Mouse (Mus musculus): ENCODE measurements around the gene Fbxo17. TPM values are rescaled to one million over a fixed set of nuclear protein-coding genes. Genes with fewer than 3 reads are reported as not detected.

Fbxo17 gene
- total and polyA plus RNA-seq, 3 experiments, result 0.25 to 0.26 TPM; not detected in 1

- TF ChIP-seq GABPA (IDR thresholded peaks at IDR 0.05; ENCODE audit: insufficient replicate concordance, low read depth, low read length) (no peak), RCOR1 (conservative IDR thresholded peaks at IDR 0.05; ENCODE audit: low read depth, low read length) (no peak), UBTF (IDR thresholded peaks at IDR 0.05; ENCODE audit: low read depth, low read length) (no peak), BHLHE40 (IDR thresholded peaks at IDR 0.05; ENCODE audit: low read depth, low read length) (no peak), CHD1 (IDR thresholded peaks at IDR 0.05; ENCODE audit: low read depth, low read length) (no peak), JUN (IDR thresholded peaks at IDR 0.05; ENCODE audit: insufficient read depth, low read depth, low read length) (no peak)
- Histone ChIP-seq H3K4me3 (replicated peaks in 1 of 3; ENCODE audit: low read depth in 2 of 3, low read length in 2 of 3, poor library complexity in 1 of 3) (no peak overlapping the region), H3K79me2 (replicated peaks; ENCODE audit: control insufficient read depth, extremely low read depth, insufficient read depth, poor library complexity, severe bottlenecking) (no peaks in the 10 kb centered on the region), H3K4me2 (ENCODE audit: insufficient read depth, low read depth, poor library complexity, severe bottlenecking) (no peak overlapping the region), H3K4me1 (ENCODE audit: control insufficient read depth in 1 of 2, insufficient read depth in 2 of 2) (no peaks in the 10 kb centered on the region; a peak in 1 of 4 replicates), H3K27ac (ENCODE audit: insufficient read depth, low read depth) (no peak overlapping the region), H3K9me3 (replicated peaks; ENCODE audit: low read length) (peaks cover 13% of the 10 kb centered on the region), H3K36me3 (replicated peaks in 1 of 2; ENCODE audit: control insufficient read depth in 1 of 2, insufficient read depth in 1 of 2, low read length in 1 of 2) (no peaks in the 10 kb centered on the region), H3K9ac (ENCODE audit: insufficient read depth, low read depth) (no peak overlapping the region), H3K27me3 (replicated peaks) (peaks cover 2% of the 10 kb centered on the region)
- DNase-seq (ENCODE audit: extremely low read depth), result no peak
- dilution Hi-C loops (cut with MboI; ENCODE audit: extremely low pct_ligation_motif_present, extremely low pct_unique_long_range_greater_than_20kb, low sequenced_read_pairs), result no loop called here
- in situ Hi-C loops (cut with MboI; ENCODE audit: low pct_ligation_motif_present, low pct_unique_long_range_greater_than_20kb, low sequenced_read_pairs), result no loop called here
Measured at GRCm38 (mm10) chr7:28694966-28695511, 21.6 kb upstream of the Fbxo17 start.

- in situ Hi-C loops (cut with MboI; ENCODE audit: low pct_ligation_motif_present, low pct_unique_long_range_greater_than_20kb, low sequenced_read_pairs), result no loop called here
- no peaks in the 10 kb centered on the region for H3K27me3 ChIP-seq (replicated peaks)
- DNase-seq (ENCODE audit: extremely low read depth), result no peak
- dilution Hi-C loops (cut with MboI; ENCODE audit: extremely low pct_ligation_motif_present, extremely low pct_unique_long_range_greater_than_20kb, low sequenced_read_pairs), result no loop called here
- H3K4me2 ChIP-seq (ENCODE audit: insufficient read depth, low read depth, poor library complexity, severe bottlenecking), result no peak overlapping the region
- no peak overlapping the region for H3K27ac ChIP-seq (ENCODE audit: insufficient read depth, low read depth)
- no peaks in the 10 kb centered on the region for H3K79me2 ChIP-seq (replicated peaks; ENCODE audit: control insufficient read depth, extremely low read depth, insufficient read depth, poor library complexity, severe bottlenecking)
- H3K36me3 ChIP-seq (replicated peaks in 1 of 2; ENCODE audit: control insufficient read depth in 1 of 2, insufficient read depth in 1 of 2, low read length in 1 of 2), result no peaks in the 10 kb centered on the region
- no peak overlapping the region for H3K4me3 ChIP-seq (replicated peaks in 1 of 3; ENCODE audit: low read depth in 2 of 3, low read length in 2 of 3, poor library complexity in 1 of 3)
- no peak overlapping the region for H3K9ac ChIP-seq (ENCODE audit: insufficient read depth, low read depth)
- TF ChIP-seq CHD2 (IDR thresholded peaks at IDR 0.05; ENCODE audit: low read length) (no peak), ZC3H11A (IDR thresholded peaks at IDR 0.05; ENCODE audit: low read depth, low read length) (no peak), IRF4 (IDR thresholded peaks at IDR 0.05; ENCODE audit: low read depth, low read length) (no peak), RCOR1 (conservative IDR thresholded peaks at IDR 0.05; ENCODE audit: low read depth, low read length) (no peak), MAZ (IDR thresholded peaks at IDR 0.05; ENCODE audit: low read depth, low read length) (no peak), MXI1 (IDR thresholded peaks at IDR 0.05; ENCODE audit: low read depth, low read length) (no peak)
- H3K4me1 ChIP-seq (ENCODE audit: control insufficient read depth in 1 of 2, insufficient read depth in 2 of 2), result no peaks in the 10 kb centered on the region; a peak in 1 of 4 replicates
- H3K9me3 ChIP-seq (replicated peaks; ENCODE audit: low read length), result peaks cover 16% of the 10 kb centered on the region
Measured at GRCm38 (mm10) chr7:28697277-28697676, 19.3 kb upstream of the Fbxo17 start.

- H3K9me3 ChIP-seq (replicated peaks; ENCODE audit: low read length), result peaks cover 3% of the 10 kb centered on the region
- dilution Hi-C loops (cut with MboI; ENCODE audit: extremely low pct_ligation_motif_present, extremely low pct_unique_long_range_greater_than_20kb, low sequenced_read_pairs) (no loop called here), in situ Hi-C loops (cut with MboI; ENCODE audit: low pct_ligation_motif_present, low pct_unique_long_range_greater_than_20kb, low sequenced_read_pairs) (no loop called here)
- no peak overlapping the region for H3K4me3 ChIP-seq (replicated peaks in 1 of 3; ENCODE audit: low read depth in 2 of 3, low read length in 2 of 3, poor library complexity in 1 of 3)
- DNase-seq (ENCODE audit: extremely low read depth), result no peak
- no peak overlapping the region for H3K9ac ChIP-seq (ENCODE audit: insufficient read depth, low read depth)
- H3K27ac ChIP-seq (ENCODE audit: insufficient read depth, low read depth), result no peak overlapping the region
- H3K4me1 ChIP-seq (ENCODE audit: control insufficient read depth in 1 of 2, insufficient read depth in 2 of 2), result peaks cover 0 to 4% of the 10 kb centered on the region in 2 experiments; a peak in 1 of 4 replicates
- TF ChIP-seq BHLHE40 (IDR thresholded peaks at IDR 0.05; ENCODE audit: low read depth, low read length), result no peak
- no peak for TF ChIP-seq TBP (conservative IDR thresholded peaks at IDR 0.05; ENCODE audit: low read depth, low read length)
- no peak for TF ChIP-seq KAT2A (IDR thresholded peaks at IDR 0.05; ENCODE audit: insufficient replicate concordance, low read length)
- TF ChIP-seq JUN (IDR thresholded peaks at IDR 0.05; ENCODE audit: insufficient read depth, low read depth, low read length), result no peak
- no peak for TF ChIP-seq RAD21 (IDR thresholded peaks at IDR 0.05; ENCODE audit: low read depth, low read length)
- no peak for TF ChIP-seq ETS1 (conservative IDR thresholded peaks at IDR 0.05; ENCODE audit: low read depth, low read length)
- no peak for TF ChIP-seq MAZ (IDR thresholded peaks at IDR 0.05; ENCODE audit: low read depth, low read length)
- no peak for TF ChIP-seq USF2 (conservative IDR thresholded peaks at IDR 0.05; ENCODE audit: low read depth, low read length)
- TF ChIP-seq CHD2 (IDR thresholded peaks at IDR 0.05; ENCODE audit: low read length), result no peak
- no peak for TF ChIP-seq POLR2A (IDR thresholded peaks at IDR 0.05; ENCODE audit: low read depth, low read length)
- TF ChIP-seq TCF12 (IDR thresholded peaks at IDR 0.05; ENCODE audit: low read depth, low read length), result no peak
- no peak for TF ChIP-seq MXI1 (IDR thresholded peaks at IDR 0.05; ENCODE audit: low read depth, low read length)
- no peak for TF ChIP-seq UBTF (IDR thresholded peaks at IDR 0.05; ENCODE audit: low read depth, low read length)
- no peak for TF ChIP-seq NELFE (IDR thresholded peaks at IDR 0.05; ENCODE audit: low read depth, low read length)
- TF ChIP-seq IRF4 (IDR thresholded peaks at IDR 0.05; ENCODE audit: low read depth, low read length), result no peak
- no peak for TF ChIP-seq ZKSCAN1 (IDR thresholded peaks at IDR 0.05; ENCODE audit: borderline replicate concordance, low read depth, low read length)
- no peak for TF ChIP-seq CHD1 (IDR thresholded peaks at IDR 0.05; ENCODE audit: low read depth, low read length)
- TF ChIP-seq HCFC1 (IDR thresholded peaks at IDR 0.05; ENCODE audit: low read depth, low read length), result no peak
- no peak for TF ChIP-seq POLR2AphosphoS2 (IDR thresholded peaks at IDR 0.05; ENCODE audit: low read depth, low read length)
- TF ChIP-seq MYC (IDR thresholded peaks at IDR 0.05; ENCODE audit: low read depth, low read length), result no peak
- no peaks in the 10 kb centered on the region for H3K27me3 ChIP-seq (replicated peaks)
- no peaks in the 10 kb centered on the region for H3K79me2 ChIP-seq (replicated peaks; ENCODE audit: control insufficient read depth, extremely low read depth, insufficient read depth, poor library complexity, severe bottlenecking)
- no peaks in the 10 kb centered on the region for H3K36me3 ChIP-seq (replicated peaks in 1 of 2; ENCODE audit: control insufficient read depth in 1 of 2, insufficient read depth in 1 of 2, low read length in 1 of 2)
- H3K4me2 ChIP-seq (ENCODE audit: insufficient read depth, low read depth, poor library complexity, severe bottlenecking), result no peak overlapping the region
Measured at GRCm38 (mm10) chr7:28700269-28700668, 16.3 kb upstream of the Fbxo17 start.
